Mouse (Mus musculus): ENCODE measurements around the gene Pdcd6ip.
"Not testable (repeated sequence)": the region's sequence is repeated elsewhere in the genome, so short reads cannot be mapped to it uniquely, and the experiment has no call there.

Gene Pdcd6ip

DNA sequence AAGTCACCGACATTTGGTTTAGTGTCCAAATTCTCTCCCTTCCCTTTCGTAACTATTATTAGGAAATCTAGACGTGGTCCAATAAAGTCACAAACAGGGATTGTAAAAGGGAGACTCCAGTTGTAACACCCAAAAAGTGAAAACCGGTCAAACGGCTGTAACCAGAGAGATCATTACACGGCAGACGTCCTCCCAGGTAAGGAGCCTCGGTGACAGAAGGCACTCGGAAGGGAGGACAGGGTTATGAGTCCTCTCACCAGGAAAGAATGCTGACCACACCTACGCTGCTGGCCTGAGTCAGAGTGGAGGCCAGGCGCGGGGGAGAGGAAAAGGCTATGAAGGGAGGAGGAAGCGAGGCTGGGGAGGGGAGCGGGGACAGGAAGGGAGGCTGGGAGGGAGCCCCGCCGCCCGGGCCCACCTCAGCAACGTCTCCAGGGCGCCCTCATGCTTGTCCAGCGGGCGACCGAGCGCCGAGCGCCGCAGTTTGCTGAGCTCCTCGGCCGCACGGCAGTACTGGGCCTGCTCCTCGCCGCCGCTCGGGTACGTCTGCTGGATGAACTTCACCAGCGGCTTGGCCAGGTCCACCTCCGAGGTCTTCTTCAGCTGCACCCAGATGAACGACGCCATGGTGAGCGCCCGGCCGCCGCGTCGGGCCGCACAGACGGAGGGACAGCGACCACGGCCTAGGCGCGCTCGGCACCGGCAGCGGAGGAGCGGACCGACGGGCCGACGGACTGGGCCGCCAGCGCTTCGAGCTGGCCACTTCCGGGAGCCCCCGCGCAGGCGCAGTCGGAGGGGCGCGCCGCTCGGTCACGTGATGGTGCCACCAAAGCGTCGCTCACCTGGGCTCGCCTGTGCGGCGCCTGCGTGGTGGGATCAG is at the start of gene Pdcd6ip:
Gene Pdcd6ip, minus strand, starts transcription at position 779 of the 880 bp plus-strand sequence.
- in situ Hi-C loops (cut with MboI, MseI), result no loop called here

DNA sequence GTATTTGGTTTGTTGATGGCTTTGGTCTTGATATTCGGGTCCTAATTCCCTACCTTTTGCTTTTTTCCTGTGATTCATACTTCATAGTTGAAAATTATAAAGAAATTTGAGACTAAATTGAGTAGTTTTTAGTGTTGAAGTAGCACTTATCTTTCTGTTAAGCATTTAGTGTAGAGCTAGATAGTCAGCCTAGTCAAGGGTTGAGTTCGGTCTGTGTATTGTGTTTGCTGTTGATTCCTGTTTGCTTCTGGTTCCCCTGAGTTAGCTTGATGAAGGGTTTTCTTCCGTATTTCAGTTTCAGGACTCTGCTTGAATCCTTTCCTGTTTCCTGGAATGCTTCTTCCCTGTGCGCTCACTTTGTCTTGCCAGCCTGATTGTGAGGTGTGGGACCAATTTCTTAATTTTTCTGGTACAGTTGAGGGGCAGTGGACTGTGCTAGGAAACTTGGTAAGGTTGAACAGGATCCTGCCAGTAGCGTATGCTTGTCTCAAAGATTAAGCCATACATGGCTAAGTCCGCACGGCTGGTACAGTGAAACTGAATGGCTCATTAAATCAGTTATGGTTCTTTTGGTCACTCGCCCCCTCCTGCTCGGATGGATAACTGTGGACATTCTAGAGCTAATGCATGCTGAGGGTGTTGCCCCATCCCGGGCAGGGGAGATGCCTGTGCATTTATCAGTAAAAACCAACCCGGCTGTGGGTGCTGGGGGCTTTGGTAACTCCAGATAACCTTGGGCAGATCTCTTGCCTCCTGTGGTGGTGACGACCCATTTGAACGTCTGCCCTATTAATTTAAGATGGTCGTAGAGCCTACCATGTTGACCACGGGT is 48.0 kb upstream of the Pdcd6ip start:
- in situ Hi-C loops (cut with MboI, MseI), result no loop called here

DNA sequence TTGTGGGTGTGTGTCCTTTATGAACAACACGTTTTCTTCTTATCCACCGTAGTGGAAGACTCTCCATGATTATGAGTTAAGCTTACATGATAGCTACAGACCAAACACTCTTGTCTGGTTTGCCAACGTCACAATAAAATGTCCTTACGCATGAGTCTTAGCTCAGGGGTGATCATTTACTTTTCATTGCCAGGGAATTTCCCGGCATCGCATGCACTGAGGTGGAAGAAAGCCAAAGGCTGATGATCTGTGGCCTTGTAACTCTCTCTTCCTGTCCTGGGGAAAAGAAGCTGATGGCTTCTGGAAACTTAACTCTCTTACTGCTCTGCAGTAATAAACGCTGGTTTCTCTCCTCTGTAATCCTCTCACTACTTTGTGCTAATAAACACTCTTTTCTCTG is 41.3 kb upstream of the Pdcd6ip start:
- in situ Hi-C loops (cut with MboI, MseI), result no loop called here

DNA sequence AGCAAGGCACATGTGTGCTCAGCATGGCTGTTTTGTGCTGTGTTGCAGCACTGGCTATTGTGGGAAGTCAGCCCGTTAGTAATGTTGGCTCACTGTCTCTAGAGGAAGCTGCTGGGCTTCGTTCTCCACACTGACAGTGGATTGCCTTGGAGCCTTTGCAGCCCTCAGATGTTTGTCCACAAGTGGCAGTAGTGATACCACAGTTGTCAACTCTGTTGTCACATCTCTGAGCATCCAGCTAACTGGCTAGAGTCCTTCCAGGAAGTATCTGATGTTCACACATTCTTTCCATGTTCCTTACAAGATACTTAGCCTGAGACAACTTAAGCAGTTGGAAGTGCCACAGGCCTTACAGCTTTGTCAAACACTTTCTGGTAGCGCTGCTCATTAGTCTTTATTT is 35.2 kb upstream of the Pdcd6ip start:
- in situ Hi-C loops (cut with MboI, MseI), result no loop called here

DNA sequence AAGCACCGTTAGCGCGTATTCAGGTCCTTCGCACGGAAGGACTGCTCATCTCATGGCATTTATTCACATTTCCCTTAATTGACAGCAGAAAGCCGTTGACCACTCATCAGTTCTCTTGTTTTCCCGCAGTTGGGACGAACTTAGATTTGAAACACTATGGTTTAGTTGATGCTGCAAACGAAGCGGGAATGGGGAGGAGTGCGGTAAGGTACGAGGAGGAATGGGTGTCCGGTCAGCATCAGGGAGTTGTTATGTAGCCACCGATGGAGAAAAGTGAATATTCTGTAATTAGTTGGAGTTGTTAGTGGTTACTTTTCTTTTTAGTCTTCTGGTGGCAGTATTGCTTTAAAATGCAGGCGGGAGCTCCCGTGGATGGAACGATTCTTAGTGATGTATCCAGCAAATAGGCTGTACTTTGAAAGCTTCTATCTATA is 34.3 kb upstream of the Pdcd6ip start:
- in situ Hi-C loops (cut with MboI, MseI), result no loop called here

DNA sequence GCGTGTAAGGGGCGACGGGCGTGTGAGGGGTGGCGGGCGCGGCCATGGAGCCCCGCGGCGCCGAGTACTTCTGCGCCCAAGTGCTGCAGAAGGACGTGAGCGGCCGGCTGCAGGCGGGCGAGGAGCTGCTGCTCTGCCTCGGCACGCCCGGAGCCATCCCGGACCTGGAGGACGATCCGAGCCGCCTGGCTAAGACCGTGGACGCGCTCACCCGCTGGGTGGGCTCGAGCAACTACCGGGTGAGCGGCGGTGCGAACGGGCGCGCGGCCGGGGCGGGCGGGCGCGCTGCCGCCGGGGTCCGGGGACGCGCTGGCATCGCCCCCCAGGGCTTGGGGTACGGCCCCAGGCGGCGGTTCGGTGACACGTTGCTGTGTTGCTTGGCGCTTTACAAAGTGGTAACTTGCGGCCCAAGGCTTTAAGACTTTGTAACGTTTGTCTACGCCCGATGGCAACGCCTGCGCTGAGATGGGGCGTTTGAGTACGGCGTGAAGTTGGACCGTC is 33.6 kb upstream of the Pdcd6ip start:
- in situ Hi-C loops (cut with MboI, MseI), result no loop called here

DNA sequence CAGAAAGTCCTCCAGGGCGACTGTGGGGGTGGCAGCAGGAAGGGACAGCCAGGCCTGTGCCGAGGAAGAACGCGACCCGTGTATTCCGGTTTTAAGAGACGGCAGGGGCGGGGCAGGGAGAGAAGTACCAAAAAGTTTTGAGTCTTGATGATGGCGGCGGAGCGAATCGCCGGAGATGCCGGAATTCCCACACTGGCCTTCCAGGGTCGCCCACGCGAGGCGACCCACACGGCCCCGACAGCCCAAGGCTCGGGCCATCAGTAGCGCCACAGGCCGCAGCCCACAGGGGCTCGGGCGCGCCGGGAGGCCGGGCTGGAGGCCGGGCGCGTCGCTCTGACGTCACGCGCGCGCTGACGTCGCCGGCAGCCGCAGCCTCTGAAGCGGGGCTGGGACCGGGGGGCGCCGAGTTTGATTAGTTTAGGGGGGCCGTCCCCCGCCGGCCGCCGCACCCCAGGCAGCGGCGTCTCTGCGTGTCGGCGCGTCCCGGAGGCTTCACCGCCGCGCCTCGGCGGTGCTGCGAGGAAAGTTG is 33.1 kb upstream of the Pdcd6ip start, which contains the start of gene Clasp2:
Gene Clasp2, plus strand, starts transcription at position 366 of the 529 bp plus-strand sequence.
- in situ Hi-C loops (cut with MboI, MseI), result no loop called here

DNA sequence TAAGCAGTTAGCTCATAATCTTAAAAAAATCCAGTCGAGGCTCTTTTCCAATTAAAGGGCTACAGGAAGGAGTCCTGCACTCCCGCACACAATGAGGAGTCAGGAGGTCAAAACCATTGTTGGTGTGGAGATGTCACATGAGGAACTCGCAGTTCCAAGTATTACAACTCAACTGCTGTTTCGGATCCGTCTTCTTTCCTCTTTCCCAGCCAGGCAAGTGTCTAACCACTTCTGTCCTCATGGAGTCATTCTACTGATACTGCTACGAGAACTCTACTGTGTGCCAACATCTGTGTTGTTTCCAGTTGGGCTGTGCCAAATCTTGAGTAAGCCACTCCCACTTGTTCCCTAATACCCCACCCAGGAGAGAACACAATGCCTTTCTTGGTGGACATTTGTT is 30.9 kb upstream of the Pdcd6ip start:
- in situ Hi-C loops (cut with MboI, MseI), result no loop called here

DNA sequence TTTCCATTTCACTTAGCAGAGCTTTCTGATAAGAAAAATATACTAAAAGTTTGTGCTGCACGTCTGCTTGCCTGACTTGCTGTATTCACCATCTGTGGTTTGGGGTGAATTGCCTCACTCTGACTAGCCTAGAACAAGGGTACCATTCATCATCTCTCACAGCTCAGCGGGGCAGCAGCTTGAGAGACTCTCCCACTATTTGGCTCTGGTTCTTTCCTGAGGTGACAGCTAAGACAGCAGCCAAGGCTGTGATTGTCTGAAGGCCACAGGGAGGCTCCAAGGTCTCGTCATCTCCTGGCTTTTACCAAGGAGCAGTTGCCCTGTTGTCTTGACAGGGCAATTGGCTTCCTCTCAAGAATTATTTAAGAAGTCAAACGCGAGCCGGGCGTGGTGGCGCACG is 30.0 kb upstream of the Pdcd6ip start:
- in situ Hi-C loops (cut with MboI, MseI), result no loop called here

DNA sequence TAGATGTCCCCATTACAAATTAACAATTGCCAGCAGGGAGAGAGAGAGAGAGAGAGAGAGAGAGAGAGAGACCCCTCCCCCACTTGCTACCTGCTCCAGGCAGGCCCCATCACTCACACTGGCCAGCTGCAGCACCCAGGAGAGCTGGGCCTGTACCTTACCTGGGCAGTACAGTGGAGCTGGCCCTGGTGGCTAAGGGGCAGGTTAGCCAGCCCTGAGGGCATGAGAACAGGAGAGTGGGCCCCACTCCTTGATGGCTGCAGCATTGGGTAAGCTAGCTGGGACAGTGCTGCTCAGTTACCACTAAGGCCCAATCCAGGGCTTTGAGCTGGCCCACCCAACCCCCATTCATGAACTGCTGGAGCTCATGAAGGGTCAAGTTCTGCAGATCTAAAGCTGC is 27.9 kb upstream of the Pdcd6ip start:
- in situ Hi-C loops (cut with MboI, MseI), result no loop called here

DNA sequence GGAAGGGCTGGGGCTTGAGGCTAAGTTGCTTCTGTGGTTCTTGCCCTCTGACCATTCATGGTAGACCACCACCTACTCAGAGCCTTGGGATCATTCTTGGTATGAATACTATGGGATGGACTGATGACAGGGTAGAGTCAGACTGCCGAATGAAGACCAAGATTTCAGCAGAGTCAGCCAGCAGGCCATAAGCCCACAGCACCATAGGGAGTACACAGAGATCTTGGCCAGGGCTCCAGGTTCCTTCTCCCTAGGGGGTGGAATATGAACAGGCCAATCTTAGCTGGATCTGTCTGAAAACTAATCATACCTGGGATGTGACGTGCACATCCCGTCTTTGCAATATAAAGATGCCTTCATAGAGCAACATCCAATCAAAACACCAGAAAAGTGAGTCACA is 23.5 kb upstream of the Pdcd6ip start:
- in situ Hi-C loops (cut with MboI, MseI), result no loop called here

DNA sequence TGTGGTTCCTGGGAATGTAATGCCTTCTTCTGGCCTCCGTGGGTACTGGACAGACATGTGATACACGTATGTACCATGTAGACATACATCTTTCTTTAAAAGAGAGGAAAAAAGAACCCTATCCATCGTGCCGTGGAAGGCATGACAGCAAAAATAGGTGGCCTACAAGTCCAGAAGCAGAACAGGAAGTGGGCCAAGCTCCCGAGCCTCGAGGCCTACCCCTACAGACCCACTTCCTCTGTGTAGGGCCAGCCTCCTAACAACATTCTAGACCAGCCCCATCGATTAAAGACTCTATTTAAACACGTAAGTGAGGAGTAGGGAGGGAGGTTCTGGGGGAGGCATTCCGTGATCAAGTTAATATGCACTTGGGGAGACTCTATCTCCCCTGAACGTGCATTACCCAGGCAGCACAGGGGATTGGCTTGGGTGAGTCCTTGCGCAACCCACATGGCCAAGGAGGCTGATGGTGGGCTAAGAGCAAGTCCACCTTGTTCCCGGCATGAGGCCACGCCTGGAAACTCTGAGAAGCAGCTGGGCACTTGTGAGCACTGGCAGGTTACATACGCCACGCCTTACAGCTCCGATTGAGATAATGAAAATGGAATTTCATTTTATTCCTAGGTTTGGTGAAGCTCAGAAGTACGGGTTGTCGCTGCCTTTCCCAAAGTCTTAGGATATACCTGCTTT is 19.1 kb upstream of the Pdcd6ip start:
- in situ Hi-C loops (cut with MboI, MseI), result no loop called here

DNA sequence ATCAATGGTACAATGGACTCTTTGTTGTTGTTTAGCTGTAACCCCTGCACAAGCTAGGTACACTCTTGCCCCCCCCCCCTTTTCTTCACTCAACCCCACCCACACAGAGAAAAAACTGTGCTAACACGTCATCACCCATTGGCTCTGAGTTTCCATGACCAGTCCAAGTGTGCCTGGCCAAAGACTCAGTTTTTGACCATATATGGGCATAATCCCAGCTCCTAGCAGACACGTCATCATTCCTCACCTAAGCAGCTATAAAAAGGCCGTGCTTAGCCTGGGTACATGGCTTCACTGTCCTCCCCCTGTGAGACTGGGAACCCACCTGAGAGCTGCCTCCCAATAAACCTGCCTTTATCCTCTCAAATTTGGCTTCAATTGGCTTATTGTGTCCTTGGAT is 18.1 kb upstream of the Pdcd6ip start:
- in situ Hi-C loops (cut with MboI, MseI), result no loop called here

DNA sequence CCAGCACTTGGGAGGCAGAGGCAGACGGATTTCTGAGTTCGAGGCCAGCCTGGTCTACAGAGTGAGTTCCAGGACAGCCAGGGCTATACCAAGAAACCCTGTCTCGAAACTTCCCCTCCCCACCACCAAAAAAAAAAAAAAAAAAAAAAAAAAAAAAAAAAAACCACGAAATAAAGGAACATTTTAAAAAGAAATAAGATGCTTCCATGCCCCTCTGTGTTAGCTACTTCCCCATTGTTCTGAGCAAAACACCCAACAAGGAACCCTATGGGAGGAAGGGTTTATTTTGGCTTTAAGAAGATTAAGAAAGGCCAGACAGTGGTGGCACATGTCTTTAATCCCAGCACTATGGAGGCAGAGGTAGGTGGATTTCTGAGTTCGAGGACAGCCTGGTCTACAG is 17.6 kb upstream of the Pdcd6ip start:
- in situ Hi-C loops (cut with MboI, MseI), result not testable (repeated sequence)

DNA sequence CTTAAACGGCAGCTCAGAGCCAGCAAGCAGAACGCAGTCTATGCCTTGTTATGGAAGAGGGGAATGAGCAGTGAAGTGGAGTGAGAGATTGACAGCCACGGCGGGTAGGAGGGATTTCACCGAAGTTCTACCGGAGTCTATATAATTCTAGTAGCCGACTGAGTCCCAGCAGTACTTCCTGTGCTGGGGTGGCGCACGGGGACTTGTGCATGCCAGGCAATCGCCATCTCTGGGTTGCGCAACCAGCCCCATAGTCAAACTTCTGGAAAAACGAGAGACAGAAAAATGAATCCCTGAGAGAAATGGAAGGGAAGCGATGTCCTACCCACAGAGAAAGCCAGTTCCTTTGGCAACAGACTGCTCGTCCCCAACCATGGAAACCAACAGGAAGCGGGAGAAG is 16.6 kb upstream of the Pdcd6ip start:
- in situ Hi-C loops (cut with MboI, MseI), result no loop called here

DNA sequence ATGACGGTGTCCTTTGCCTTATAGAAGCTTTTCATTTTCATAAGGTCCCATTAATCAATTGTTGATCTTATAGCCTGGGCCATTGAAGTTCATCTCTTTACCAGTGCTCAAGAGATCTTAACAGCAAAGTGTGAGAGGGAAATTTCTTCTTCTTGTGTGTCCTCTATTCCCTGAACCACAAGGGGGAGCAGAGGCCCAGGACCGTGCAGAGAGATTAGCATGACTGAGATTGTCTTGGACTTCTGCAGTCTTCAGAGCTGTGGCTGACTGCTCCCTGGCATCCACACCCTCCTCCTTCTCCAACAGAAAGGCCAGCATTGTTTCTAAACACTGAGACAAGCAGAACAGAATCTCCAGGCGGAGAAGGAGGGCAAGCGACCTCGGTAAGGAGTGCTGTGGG is 11.0 kb upstream of the Pdcd6ip start:
- in situ Hi-C loops (cut with MboI, MseI), result no loop called here

DNA sequence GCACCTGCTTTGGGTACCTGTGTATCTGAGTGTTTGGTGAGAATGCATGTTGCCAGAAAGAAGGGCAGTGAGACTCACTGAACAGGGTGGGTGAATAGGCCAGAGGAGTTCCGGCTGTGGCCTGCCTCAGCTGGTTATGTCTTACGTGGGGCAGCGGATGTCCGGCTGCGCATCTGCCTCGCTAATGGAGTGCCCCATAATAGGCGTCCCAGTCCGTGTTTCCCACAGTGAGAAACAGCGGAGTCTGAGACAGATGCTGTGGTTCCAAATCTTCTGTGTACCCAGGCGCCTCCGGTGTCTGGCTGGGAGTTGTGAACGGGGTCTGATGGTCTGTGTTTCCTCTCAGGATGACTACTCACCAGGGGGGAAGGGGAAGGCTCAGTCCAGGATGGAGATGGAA is 2.8 kb upstream of the Pdcd6ip start:
- in situ Hi-C loops (cut with MboI, MseI), result no loop called here

DNA sequence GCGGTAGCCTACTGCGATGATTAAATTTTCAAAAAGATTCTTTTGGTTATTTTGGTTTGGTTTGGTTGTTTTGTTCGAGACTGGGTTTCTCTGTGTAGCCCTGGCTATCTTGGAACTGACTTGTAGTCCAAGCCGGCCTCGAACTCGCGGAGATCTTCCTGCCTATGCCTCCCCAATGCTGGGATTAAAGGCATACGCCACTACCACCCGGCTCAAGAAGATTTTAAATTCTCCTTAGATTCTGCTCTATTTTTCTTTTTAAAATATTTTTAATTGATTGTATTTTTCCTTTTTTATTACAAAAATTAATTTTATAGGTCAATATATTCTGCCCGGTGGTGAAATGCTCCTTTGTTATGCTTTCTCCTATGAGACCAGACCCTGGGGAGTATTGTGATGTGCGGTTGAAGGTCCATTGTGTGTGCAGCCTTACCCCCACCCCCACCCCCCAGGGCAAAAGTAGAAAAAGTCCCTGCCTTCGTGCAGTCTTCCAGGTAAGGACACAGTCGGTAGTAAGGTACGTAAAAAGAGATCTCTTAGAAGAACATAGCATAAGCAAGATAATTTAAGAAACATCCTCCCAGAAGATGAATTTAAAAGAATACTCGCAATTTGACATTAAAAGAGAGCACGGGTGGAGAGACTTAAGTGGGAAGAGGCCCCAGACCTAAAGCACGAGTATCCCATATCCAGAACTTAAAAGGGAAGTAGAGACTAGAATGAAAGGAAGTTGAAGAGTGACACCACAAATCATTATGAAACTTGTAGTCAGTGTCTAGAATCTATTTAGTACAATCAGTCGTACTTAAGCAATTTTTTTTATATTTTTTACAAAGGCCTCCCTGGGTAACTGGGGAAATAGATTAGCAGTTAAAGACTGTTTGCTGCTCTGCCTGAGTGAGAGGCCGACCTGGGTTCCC is 562 bp upstream of the Pdcd6ip start:
- in situ Hi-C loops (cut with MboI, MseI), result no loop called here

DNA sequence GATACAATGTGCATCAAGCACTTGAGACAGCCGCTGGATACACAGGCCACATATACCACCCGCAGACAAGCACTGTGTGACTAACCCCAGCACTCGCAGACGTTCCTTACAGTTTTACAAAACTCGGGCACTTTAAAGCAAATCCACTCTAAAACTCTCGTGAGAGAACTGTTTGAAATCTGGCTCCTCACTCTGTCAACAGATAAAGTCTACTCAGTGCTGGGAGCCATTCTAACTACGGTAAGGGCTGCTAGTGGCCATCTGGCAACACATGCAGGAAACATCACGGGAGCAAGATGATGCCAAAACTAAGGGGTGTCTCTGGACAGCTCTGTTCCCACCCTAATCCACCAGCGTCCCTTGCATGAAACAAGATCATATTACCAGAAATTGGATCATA is 1.2 kb downstream of the Pdcd6ip start:
- in situ Hi-C loops (cut with MboI, MseI), result no loop called here

DNA sequence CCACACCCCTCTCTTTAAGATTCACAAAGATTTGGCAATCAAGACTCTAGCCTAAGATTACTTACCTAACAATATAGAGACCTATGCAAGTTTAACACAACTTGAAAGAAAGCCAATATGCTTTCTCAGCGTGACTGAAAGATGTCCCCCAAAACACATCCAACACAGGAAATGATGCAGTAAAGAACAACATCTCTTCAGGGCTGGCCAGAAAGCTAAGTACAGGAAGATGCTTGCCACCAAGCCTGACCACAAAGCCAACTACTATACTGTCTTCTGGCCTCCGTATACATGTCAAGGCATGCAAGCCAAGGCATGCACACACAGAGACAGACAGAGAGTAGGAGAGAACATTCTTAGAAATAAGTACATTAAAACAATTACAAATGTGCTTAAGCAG is 2.0 kb downstream of the Pdcd6ip start:
- in situ Hi-C loops (cut with MboI, MseI), result no loop called here
